Mouse (Mus musculus): ENCODE measurements around the gene Nhsl1.

GRCm38 (mm10) chr10:18430141-18430540, 111.4 kb downstream of the Nhsl1 start:
- TF ChIP-seq CTCF (IDR thresholded peaks at IDR 0.05) (no peak), EP300 (IDR thresholded peaks at IDR 0.05) (peak; percentile 49)
